Mouse (Mus musculus) heart, embryonic 16.5 days (tissue): Measurements from ENCODE around the gene Srsf5. TPM values are rescaled to one million over a fixed set of nuclear protein-coding genes. Genes with fewer than 3 reads are reported as not detected.

Source experiments
- ATAC-seq: fragments of 200-750 bp; cut with Nextera tagmentation; replicated peaks from 2 replicates; pipeline ENCODE4 v1.8.0; 2017; ENCODE audit warnings: moderate number of reproducible peaks; ENCODE audit not compliant: insufficient read depth, low FRiP score; ENCODE audit errors: extremely low read depth
- H3K27ac ChIP-seq: fragments of 300-500 bp; sonication (generic); 2 replicates; pipeline ENCODE4 v1.5.1; 2014; ENCODE audit warnings: mild to moderate bottlenecking, low read length, control low read depth, moderate library complexity
- H3K27me3 ChIP-seq: fragments of 300-500 bp; sonication (generic); 2 replicates; pipeline ENCODE4 v1.6.1; 2014; ENCODE audit warnings: low read length, mixed read lengths; ENCODE audit not compliant: control insufficient read depth, insufficient read depth
- H3K36me3 ChIP-seq: fragments of 300-500 bp; sonication (generic); 2 replicates; pipeline ENCODE4 v1.6.1; 2014; ENCODE audit not compliant: control insufficient read depth, insufficient read depth
- H3K4me1 ChIP-seq: fragments of 300-500 bp; sonication (generic); 2 replicates; pipeline ENCODE4 v1.6.1; 2014; ENCODE audit warnings: low read length, mixed read lengths; ENCODE audit not compliant: control insufficient read depth, insufficient read depth
- H3K4me2 ChIP-seq: fragments of 300-500 bp; sonication (generic); 2 replicates; pipeline ENCODE4 v1.6.1; 2014; ENCODE audit warnings: low read depth, mild to moderate bottlenecking, control low read depth, low read length
- H3K4me3 ChIP-seq: fragments of 300-500 bp; sonication (generic); 2 replicates; pipeline ENCODE4 v1.5.1; 2014; ENCODE audit warnings: mild to moderate bottlenecking, control low read depth, low read length
- H3K9ac ChIP-seq: fragments of 300-500 bp; sonication (generic); 2 replicates; pipeline ENCODE4 v1.6.1; 2014; ENCODE audit warnings: low read length, control low read depth
- H3K9me3 ChIP-seq: fragments of 300-500 bp; sonication (generic); replicated peaks from 2 replicates; pipeline ENCODE4 v1.6.1; 2016; ENCODE audit warnings: low read length; ENCODE audit not compliant: control insufficient read depth
- WGBS: fragments of 180-500 bp; shearing (Covaris S2); extraction: QIAGEN DNeasy Blood & Tissue Kit; methylation state at CpG from one replicate; pipeline ENCODE4 v1.1.7; 2014; 5-methylcytosine and 5-hydroxymethylcytosine counted together
- polyA plus RNA-seq: library from polyadenylated mRNA; unstranded; fragments of >200 nt; fragmentation: Nextera tagmentation; extraction: Ambion mirVana; gene quantifications from 2 replicates; pipeline ENCODE4 v1.2.1, GENCODE M21; 2015

Srsf5 gene
- polyA plus RNA-seq, 1 experiment from 2014 or later = 345 TPM

GRCm38 (mm10) chr12:80997652-80998051 is 52.3 kb downstream of the Srsf5 start:
- no peaks in the 10 kb centered on the region for H3K4me1 ChIP-seq
- peaks cover 5% of the 10 kb centered on the region; the same call in 1 of the 2 replicates for H3K9me3 ChIP-seq
- no peak overlapping the region for H3K4me2 ChIP-seq
- H3K9ac ChIP-seq = no peak overlapping the region
- H3K36me3 ChIP-seq = no peaks in the 10 kb centered on the region
- H3K4me3 ChIP-seq = no peak overlapping the region
- peaks cover 21% of the 10 kb centered on the region for H3K27me3 ChIP-seq
- H3K27ac ChIP-seq = no peak overlapping the region
- ATAC-seq = no peak
- whole genome bisulfite sequencing = 82% methylated on average over 4 of the region's 4 CpGs

GRCm38 (mm10) chr12:80998528-80999221 is 53.4 kb downstream of the Srsf5 start:
- ATAC-seq = no peak
- Histone ChIP-seq H3K9ac (no peak overlapping the region), H3K9me3 (peaks cover 5% of the 10 kb centered on the region; the same call in 1 of the 2 replicates), H3K27me3 (peaks cover 21% of the 10 kb centered on the region), H3K4me2 (peak overlapping the region; percentile 19), H3K4me1 (no peaks in the 10 kb centered on the region), H3K27ac (no peak overlapping the region), H3K36me3 (no peaks in the 10 kb centered on the region), H3K4me3 (0 out of 2 replicates have a peak overlapping the region, but pooled peaks have one; percentile 2)
- WGBS = 6% methylated on average over 33 of the region's 33 CpGs

Other genes with a start within 250 kb of the Srsf5 start
- not detected in 2 replicates for gene Ccdc177, start 184.8 kb upstream of the Srsf5 start, polyA plus RNA-seq
- 18.1 and 19.4 TPM in 2 replicates for gene Susd6, start 155.0 kb upstream of the Srsf5 start, polyA plus RNA-seq
- gene Slc10a1, start 23.2 kb downstream of the Srsf5 start, polyA plus RNA-seq = 0.35 and 0.41 TPM in 2 replicates
- gene Smoc1, start 81.3 kb downstream of the Srsf5 start, polyA plus RNA-seq = 6.8 and 8.6 TPM in 2 replicates